15 mouse cellular contexts compared by ENCODE assay signal in genomic region chr17:51631574-51631973, GRCm38 (mm10).
"Had no signal": no experiment of that assay in that cellular context is flagged by ENCODE, and none has a peak within 500 bp of the region (broad histone marks: within the 10 kb centered on the region; RNA-seq: fewer than 3 reads in every experiment).

No protein-coding gene starts in this region.

- ATAC-seq: intestine, embryonic 15.5 days had no signal

- H3K9ac ChIP-seq: intestine, embryonic 15.5 days; liver, embryonic 15.5 days; lung, embryonic 15.5 days; midbrain, embryonic 12.5 days; stomach, embryonic 15.5 days had no signal

- H3K27ac ChIP-seq: intestine, embryonic 15.5 days; layer of hippocampus, adult 2 months; liver, embryonic 15.5 days; lung, embryonic 15.5 days; macrophage; midbrain, embryonic 12.5 days; stomach, embryonic 15.5 days had no signal

- H3K4me2 ChIP-seq: intestine, embryonic 15.5 days; liver, embryonic 11.5 days; liver, embryonic 15.5 days; lung, embryonic 15.5 days; midbrain, embryonic 12.5 days; stomach, embryonic 15.5 days had no signal

- DNase-seq: kidney, adult 8-10 months; kidney, postnatal 25 days; lung, postnatal 14 days; right cerebral cortex, postnatal 14 days; thymus, adult 2 months; thymus, postnatal 25 days had no signal

- H3K4me1 ChIP-seq: intestine, embryonic 15.5 days; liver, embryonic 15.5 days; lung, embryonic 15.5 days; megakaryocyte, embryonic 14.5 days; midbrain, embryonic 12.5 days; stomach, embryonic 15.5 days had no signal

- H3K36me3 ChIP-seq: intestine, embryonic 15.5 days; liver, embryonic 15.5 days; lung, embryonic 15.5 days; midbrain, embryonic 12.5 days; stomach, embryonic 15.5 days had no signal

- H3K27me3 ChIP-seq: intestine, embryonic 15.5 days; liver, embryonic 15.5 days; lung, embryonic 15.5 days; megakaryocyte, embryonic 14.5 days; midbrain, embryonic 12.5 days; stomach, embryonic 15.5 days had no signal

- H3K4me3 ChIP-seq: intestine, embryonic 15.5 days; layer of hippocampus, adult 2 months; liver, embryonic 15.5 days; lung, embryonic 15.5 days; megakaryocyte, embryonic 14.5 days; midbrain, embryonic 12.5 days; stomach, embryonic 15.5 days had no signal

- H3K9me3 ChIP-seq: intestine, embryonic 15.5 days; liver, embryonic 15.5 days; lung, embryonic 15.5 days; midbrain, embryonic 12.5 days; stomach, embryonic 15.5 days had no signal
